Mouse (Mus musculus): ENCODE measurements around the gene Gpatch2. TPM values are rescaled to one million over a fixed set of nuclear protein-coding genes. Genes with fewer than 3 reads are reported as not detected.

The Gpatch2 gene
- polyA plus RNA-seq, 1 experiment: 5.9 TPM

DNA sequence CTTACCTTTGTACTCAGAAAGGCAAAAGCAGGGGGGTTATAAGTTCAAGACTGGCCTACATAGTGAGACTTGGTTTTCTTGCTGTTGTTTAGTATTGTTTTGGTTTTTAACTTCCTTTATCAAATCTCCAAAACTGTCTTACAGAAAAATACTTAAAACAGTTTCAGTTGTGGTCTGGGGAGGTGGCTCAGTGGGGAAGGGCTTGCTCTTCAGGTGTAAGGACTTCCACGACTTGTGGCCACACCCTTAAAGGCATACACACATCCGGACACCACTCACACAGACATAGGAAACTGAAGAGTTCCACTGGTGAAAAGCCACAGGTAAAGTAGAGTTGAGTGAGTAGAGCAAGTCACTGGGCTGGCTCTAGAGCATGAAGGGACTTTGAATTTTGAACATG, 93.2 kb downstream of the Gpatch2 start:
- H3K4me1 ChIP-seq (ENCODE audit: control insufficient read depth, insufficient read depth, insufficient read length, low read length): peaks cover 3% of the 10 kb centered on the region; the same call in 1 of the 2 replicates
- no peak overlapping the region for H3K4me3 ChIP-seq (ENCODE audit: insufficient read depth, low read depth, low read length)
- H3K27ac ChIP-seq (replicated peaks; ENCODE audit: low read depth, low read length): no peak overlapping the region

GRCm38 (mm10) chr1:187311122-187311521, 95.8 kb downstream of the Gpatch2 start:
- H3K4me1 ChIP-seq (ENCODE audit: control insufficient read depth, insufficient read depth, insufficient read length, low read length): peaks cover 19% of the 10 kb centered on the region
- no peak overlapping the region for H3K27ac ChIP-seq (replicated peaks; ENCODE audit: low read depth, low read length)
- no peak overlapping the region for H3K4me3 ChIP-seq (ENCODE audit: insufficient read depth, low read depth, low read length)

- H3K4me3 ChIP-seq (ENCODE audit: insufficient read depth, low read depth, low read length): no peak overlapping the region
- peaks cover 19% of the 10 kb centered on the region for H3K4me1 ChIP-seq (ENCODE audit: control insufficient read depth, insufficient read depth, insufficient read length, low read length)
- H3K27ac ChIP-seq (replicated peaks; ENCODE audit: low read depth, low read length): no peak overlapping the region
Observed at GRCm38 (mm10) chr1:187313323-187313722, 98.0 kb downstream of the Gpatch2 start.

GRCm38 (mm10) chr1:187313763-187314162, 98.5 kb downstream of the Gpatch2 start:
- H3K4me3 ChIP-seq (ENCODE audit: insufficient read depth, low read depth, low read length): no peak overlapping the region
- H3K27ac ChIP-seq (replicated peaks; ENCODE audit: low read depth, low read length): no peak overlapping the region
- H3K4me1 ChIP-seq (ENCODE audit: control insufficient read depth, insufficient read depth, insufficient read length, low read length): peaks cover 19% of the 10 kb centered on the region

DNA sequence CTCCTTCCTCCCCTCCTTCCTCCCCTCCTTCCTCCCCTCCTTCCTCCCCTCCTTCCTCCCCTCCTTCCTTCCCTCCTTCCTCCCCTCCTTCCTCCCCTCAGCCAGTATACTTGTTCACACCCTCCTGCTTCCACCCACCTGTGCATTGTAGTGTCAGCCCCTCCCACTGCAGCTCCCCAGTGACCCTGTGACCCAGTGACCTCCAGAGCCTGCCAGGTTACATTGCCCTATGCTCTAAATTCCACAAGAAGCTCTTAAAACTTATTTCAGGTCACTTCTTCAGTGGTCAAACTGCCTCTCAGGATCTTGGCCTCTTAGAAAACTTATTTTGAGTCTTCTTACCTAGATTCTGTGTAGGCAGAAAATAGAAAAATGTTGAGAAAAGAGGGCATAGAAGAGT, 99.2 kb downstream of the Gpatch2 start:
- H3K4me3 ChIP-seq (ENCODE audit: insufficient read depth, low read depth, low read length): no peak overlapping the region
- peak overlapping the region; percentile 74 for H3K27ac ChIP-seq (replicated peaks; ENCODE audit: low read depth, low read length)
- peaks cover 19% of the 10 kb centered on the region for H3K4me1 ChIP-seq (ENCODE audit: control insufficient read depth, insufficient read depth, insufficient read length, low read length)

DNA sequence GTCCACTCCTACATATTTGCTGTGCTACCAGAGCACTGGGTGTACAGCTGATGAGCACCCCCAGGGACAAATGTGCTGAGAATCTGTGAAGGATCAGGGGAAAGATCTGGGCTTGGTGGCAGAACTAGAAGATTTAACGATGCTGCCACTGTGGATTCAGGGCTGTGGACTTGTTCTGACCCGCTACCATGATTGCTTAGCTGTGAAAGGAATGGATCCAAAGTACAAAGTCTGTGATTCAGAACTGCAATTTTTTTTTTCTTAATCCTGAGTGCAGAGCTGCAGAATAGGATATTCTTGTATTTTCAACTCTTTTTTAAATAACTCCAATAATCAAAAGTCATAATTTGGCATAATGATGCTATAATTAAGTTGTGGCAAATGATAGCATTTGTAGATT, 100.5 kb downstream of the Gpatch2 start:
- Histone ChIP-seq H3K4me3 (ENCODE audit: insufficient read depth, low read depth, low read length) (no peak overlapping the region), H3K27ac (replicated peaks; ENCODE audit: low read depth, low read length) (no peak overlapping the region), H3K4me1 (ENCODE audit: control insufficient read depth, insufficient read depth, insufficient read length, low read length) (peaks cover 19% of the 10 kb centered on the region)

- H3K4me1 ChIP-seq (ENCODE audit: control insufficient read depth, insufficient read depth, insufficient read length, low read length): peaks cover 19% of the 10 kb centered on the region
- no peak overlapping the region for H3K4me3 ChIP-seq (ENCODE audit: insufficient read depth, low read depth, low read length)
Observed at GRCm38 (mm10) chr1:187316555-187316954, 101.2 kb downstream of the Gpatch2 start.

DNA sequence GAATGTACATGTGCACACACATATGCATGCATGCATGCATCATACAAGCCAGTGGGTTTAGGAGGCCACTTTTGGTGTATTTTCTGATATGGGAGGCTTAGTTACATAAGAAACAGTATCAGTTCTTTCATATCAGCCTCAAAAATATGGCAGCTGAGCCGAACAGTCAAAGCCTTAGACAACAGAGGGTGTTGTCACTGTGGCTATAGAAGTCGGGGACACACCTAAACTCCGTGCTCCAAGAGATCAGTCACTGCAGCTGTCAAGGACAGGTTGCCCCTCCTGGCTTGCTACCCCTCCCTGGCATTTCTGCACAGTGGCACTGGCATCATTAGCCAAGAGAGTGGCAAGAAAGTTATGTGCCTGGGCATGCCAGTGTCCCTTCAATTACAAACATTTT, 106.5 kb downstream of the Gpatch2 start:
- Histone ChIP-seq H3K4me1 (ENCODE audit: control insufficient read depth, insufficient read depth, insufficient read length, low read length) (no peaks in the 10 kb centered on the region), H3K27ac (replicated peaks; ENCODE audit: low read depth, low read length) (no peak overlapping the region)

More at GRCm38 (mm10) chr1:187316555-187316954, 101.2 kb downstream of the Gpatch2 start:
- no peak overlapping the region for H3K27ac ChIP-seq (replicated peaks; ENCODE audit: low read depth, low read length)

DNA sequence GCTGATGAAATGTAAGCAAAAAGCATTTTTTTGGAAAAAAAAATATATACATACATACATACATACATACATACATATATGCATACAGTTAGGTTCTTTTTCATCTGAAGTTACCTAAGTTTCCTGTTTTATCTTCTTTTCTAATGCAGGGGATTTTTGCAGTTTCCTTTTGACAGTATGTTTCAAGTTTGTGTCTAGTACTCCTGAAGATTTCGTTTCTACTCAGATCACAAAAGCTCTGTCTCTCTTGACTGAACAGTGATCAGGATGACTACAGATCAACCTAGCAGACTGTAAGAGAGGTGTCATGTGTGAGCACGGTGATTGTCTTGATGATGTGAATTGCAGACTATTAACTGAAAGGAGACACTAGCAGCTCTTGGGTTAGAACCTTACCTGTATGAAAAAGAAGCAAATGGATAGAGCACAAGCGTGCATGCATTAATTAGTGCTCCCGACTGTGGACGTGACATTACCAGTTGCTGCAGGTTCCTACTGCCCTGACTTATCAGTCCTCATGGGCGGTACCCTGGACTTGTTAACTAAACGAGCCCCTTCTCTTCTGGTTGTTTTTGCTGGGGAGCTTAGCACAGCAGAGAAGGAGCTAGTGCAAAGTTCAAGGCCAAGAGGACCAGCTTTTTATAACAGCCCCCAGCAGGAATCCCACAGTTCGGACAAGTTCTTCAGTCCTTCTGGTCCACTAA, 107.3 kb downstream of the Gpatch2 start:
- Histone ChIP-seq H3K4me1 (ENCODE audit: control insufficient read depth, insufficient read depth, insufficient read length, low read length) (no peaks in the 10 kb centered on the region), H3K4me3 (ENCODE audit: insufficient read depth, low read depth, low read length) (no peak overlapping the region), H3K27ac (replicated peaks; ENCODE audit: low read depth, low read length) (no peak overlapping the region)

More for the DNA sequence above, 106.5 kb downstream of the Gpatch2 start:
- H3K4me3 ChIP-seq (ENCODE audit: insufficient read depth, low read depth, low read length): no peak overlapping the region

DNA sequence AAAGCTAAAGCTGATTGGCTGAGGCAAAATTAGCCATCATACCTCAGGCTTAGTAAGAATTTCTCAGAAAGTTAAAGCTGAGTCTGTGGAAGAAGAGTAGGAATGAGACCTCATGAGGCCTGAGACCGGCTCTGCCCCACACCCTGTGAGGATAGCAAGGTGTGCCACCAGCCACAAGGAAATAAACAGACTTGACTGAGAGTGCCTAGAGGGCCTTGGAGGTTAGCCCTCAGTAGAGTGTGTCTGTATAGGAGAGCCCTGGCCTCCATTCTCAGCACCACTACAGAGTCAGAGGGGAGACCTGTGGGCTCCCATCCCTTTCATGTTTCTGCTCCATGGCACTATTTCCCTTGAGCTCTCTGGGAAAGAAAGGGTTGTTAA, 107.9 kb downstream of the Gpatch2 start:
- Histone ChIP-seq H3K4me1 (ENCODE audit: control insufficient read depth, insufficient read depth, insufficient read length, low read length) (no peaks in the 10 kb centered on the region), H3K27ac (replicated peaks; ENCODE audit: low read depth, low read length) (no peak overlapping the region), H3K4me3 (ENCODE audit: insufficient read depth, low read depth, low read length) (no peak overlapping the region)

DNA sequence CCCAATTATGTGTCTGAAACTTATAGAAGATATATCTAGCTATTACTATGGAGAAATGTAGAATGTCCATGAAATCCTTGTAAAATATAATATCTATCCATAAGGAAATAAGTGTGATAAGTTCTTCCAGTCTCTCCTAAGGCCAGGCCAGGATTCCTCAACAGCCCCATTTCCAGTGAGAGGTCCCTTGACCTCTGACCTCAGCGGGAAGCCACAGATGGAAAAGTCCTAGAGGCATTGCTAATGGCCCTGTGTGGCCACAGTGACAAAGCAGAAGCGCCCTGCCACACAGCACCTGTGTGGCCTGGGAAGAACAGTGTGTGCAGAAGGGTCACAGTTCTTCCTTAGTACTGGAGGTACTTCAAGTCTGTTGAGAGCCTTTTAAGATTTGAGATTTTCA, 127.2 kb downstream of the Gpatch2 start:
- no peak overlapping the region for H3K27ac ChIP-seq (replicated peaks; ENCODE audit: low read depth, low read length)
- H3K4me1 ChIP-seq (ENCODE audit: control insufficient read depth, insufficient read depth, insufficient read length, low read length): no peaks in the 10 kb centered on the region
- no peak overlapping the region for H3K4me3 ChIP-seq (ENCODE audit: insufficient read depth, low read depth, low read length)

- no peak overlapping the region for H3K4me3 ChIP-seq (ENCODE audit: insufficient read depth, low read depth, low read length)
- H3K4me1 ChIP-seq (ENCODE audit: control insufficient read depth, insufficient read depth, insufficient read length, low read length): no peaks in the 10 kb centered on the region
Observed at GRCm38 (mm10) chr1:187345156-187345555, 129.8 kb downstream of the Gpatch2 start.

DNA sequence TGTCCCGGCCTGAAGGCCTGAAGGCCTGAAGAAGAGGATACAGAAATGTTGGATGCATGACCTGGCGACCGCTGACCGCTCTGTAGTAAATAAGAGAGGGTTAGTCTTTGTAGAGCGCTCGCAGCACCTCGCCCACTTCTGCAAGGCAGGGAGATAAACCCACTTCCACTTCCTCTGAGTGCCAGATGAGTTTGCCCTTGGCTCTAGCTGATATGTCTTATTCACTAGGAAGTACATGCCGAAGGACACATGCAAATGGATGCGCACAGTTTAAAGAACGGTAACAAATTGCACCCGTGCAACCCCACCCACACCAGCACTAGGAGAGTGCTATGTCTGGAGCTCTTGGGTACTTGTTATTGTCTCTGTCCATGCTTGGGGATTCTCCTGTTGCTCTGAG, 131.6 kb downstream of the Gpatch2 start:
- Histone ChIP-seq H3K4me1 (ENCODE audit: control insufficient read depth, insufficient read depth, insufficient read length, low read length) (no peaks in the 10 kb centered on the region), H3K27ac (replicated peaks; ENCODE audit: low read depth, low read length) (no peak overlapping the region), H3K4me3 (ENCODE audit: insufficient read depth, low read depth, low read length) (no peak overlapping the region)

More at GRCm38 (mm10) chr1:187345156-187345555, 129.8 kb downstream of the Gpatch2 start:
- H3K27ac ChIP-seq (replicated peaks; ENCODE audit: low read depth, low read length): no peak overlapping the region

DNA sequence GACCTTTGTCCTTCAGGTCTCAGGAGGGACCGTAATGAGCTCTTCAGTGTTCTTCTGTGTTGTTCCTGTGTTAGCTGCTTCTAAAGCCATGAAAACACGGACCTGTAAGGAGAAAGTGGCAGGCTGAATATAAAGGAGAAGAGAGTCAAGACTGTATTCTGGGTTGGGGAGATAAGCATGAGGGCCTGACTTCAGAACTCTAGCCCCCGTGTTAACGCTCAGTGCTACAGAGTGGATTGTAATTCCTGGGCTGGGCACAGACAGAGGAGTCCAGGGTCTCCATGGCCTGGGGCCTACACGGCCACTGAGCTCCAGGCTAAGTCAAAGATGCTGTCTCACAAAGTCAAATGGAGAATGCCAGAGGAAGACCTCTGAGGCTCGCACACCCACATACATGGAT, 132.3 kb downstream of the Gpatch2 start:
- Histone ChIP-seq H3K4me1 (ENCODE audit: control insufficient read depth, insufficient read depth, insufficient read length, low read length) (no peaks in the 10 kb centered on the region), H3K27ac (replicated peaks; ENCODE audit: low read depth, low read length) (no peak overlapping the region), H3K4me3 (ENCODE audit: insufficient read depth, low read depth, low read length) (no peak overlapping the region)

GRCm38 (mm10) chr1:187348053-187348820, 132.9 kb downstream of the Gpatch2 start:
- Histone ChIP-seq H3K4me1 (ENCODE audit: control insufficient read depth, insufficient read depth, insufficient read length, low read length) (no peaks in the 10 kb centered on the region), H3K4me3 (ENCODE audit: insufficient read depth, low read depth, low read length) (no peak overlapping the region), H3K27ac (replicated peaks; ENCODE audit: low read depth, low read length) (no peak overlapping the region)

DNA sequence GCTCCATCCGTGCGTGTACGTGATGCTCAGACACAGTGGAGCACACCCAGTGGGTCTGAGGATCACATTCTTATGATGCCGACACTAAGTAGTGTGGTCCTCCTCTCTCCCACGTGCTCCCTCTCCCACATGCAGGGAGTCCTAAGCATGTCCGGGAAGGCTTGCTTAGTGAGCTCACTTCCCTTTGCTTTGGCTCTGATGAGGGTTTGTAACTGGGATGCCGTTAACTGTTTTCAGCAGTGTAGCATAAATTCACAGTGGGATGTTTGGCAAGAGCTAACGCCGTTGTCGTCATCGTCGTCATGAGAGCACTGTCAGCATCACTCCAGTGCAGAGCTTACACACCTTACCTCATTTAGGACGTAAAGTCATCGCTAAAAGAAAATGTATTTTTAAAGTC, 133.6 kb downstream of the Gpatch2 start:
- Histone ChIP-seq H3K4me3 (ENCODE audit: insufficient read depth, low read depth, low read length) (no peak overlapping the region), H3K4me1 (ENCODE audit: control insufficient read depth, insufficient read depth, insufficient read length, low read length) (no peaks in the 10 kb centered on the region), H3K27ac (replicated peaks; ENCODE audit: low read depth, low read length) (no peak overlapping the region)
